Mouse (Mus musculus): ENCODE measurements at regions not wholly inside any gene's neighbourhood (a gene's known extent, or its start where the extent isn't known, plus 50 kb on each side); places are given as distances from the start of the nearest gene placed in this dataset.

GRCm38 (mm10) chr10:15592161-15592560 is 874.1 kb upstream of the Gje1 start:
- DNase-seq = peak; percentile 50

- no peak for DNase-seq
Observed at GRCm38 (mm10) chr10:15586081-15586480, 868.1 kb upstream of the Gje1 start.

DNA sequence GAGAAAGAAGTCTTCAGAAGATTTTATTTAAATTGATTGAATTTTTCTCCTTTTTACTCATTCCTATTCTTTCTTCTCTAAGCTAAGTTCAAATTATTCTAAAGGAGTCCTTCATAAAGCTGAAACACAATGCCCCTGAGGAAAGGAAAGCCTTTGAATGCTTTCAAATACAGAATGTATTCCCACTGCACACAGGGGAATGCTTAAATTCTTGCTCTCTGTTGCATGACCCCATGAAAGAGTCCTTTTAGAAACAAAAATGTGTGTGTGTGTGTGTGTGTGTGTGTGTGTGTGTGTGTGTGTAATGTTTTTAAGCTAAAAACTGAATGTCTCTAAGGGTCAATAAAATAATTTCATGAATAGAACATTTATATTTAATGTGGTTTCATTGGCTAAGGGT is 846.1 kb upstream of the Gje1 start:
- peak; percentile 51 for DNase-seq

DNA sequence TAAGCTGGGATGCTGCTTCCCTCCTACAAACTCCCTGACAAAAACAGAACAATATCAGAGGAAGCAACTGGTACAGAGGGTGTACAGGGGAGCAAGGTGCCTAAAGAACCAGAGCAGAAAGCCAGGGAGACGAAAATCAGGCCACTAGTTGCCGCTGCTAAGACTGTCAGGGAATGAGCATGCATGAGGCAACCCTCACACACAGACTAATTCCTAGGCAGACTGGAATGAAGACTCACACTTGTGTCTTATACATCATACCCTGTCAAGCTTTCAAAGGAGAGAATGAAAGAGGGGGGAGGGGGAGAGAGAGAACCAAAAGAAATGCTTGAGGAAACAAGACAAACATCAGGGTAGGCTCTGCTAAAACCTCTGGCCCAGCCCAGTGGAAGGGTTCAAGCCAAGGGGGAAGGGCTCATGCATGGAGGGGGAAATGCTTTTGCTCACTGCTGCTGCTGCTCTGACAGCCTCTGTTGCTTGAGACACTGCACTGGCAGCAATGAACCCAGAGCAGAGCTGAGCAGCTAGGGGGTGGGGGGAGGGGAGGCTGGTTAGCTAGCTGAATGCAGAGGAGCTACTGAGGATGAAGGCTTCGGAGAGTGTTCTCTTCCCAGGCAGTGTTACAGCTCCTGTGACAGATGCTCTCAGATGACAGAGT is 835.5 kb upstream of the Gje1 start:
- DNase-seq = peak; percentile 35

DNA sequence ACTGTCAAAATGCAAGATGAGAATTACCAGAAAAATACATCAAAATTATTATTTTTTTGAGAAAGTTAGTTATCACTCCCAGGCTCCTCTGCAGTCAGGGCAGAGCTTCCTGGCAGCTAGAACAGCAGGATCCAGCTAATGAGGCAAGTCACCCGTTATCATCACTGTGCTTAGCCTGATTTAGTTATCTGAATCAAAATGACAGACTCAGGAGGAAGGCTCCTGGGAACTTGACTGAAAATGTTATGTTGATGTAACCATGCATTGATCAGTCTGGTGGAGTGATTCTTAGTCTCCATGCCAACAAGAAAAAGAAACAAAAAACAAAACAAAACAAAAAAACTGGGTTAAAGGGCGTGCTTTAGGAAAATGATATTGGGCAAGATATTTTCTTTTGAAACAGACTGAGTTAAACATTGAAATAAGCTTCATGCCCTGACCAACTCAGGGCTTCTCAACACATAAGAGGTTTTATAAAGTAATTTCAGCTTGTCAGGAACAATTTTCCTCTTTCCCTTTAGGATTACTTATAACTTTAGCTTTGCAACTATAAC is 823.9 kb upstream of the Gje1 start:
- DNase-seq = no peak

- DNase-seq = no peak
Observed at GRCm38 (mm10) chr10:15540780-15541426, 822.9 kb upstream of the Gje1 start.

DNA sequence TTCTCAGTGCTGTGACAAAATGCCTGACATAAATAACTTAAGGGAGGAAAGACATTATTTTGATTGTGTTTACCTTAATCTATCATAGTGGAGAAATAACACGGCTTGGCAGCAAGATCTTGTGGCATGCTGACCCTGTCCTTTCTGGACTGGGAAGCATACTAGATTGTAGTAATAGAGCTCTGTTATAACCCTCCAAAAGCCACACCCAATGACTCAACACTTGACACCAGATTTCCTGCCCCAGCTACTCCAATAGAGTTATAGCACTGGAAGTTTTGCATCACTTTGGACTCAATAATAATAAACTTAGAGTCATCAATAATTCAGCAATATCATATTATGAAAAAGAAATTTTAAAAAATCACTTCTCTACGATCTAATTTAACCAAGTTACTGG is 818.0 kb upstream of the Gje1 start:
- DNase-seq = no peak

GRCm38 (mm10) chr10:15487367-15487766 is 769.4 kb upstream of the Gje1 start:
- DNase-seq = no peak

DNA sequence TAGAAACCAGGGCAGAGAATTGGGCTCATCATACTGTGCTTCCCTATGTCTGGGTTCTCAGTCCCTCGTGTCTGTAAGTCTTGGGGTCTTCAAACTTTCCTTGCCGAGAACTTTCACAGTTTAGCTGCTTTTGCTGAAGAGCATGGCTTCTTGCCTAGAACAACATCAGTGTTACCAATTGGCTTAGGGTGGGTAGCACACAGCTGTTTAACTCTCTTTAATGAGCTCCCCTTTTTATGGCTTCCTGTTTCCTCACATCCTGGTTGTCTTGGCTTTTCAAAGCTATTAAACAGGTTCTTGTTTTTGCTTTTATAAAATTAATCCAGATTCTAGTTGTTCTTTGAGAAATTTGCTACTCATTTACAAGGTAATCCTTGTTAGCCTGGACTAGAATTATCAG is 725.3 kb upstream of the Gje1 start:
- DNase-seq = no peak

- DNase-seq = no peak
Observed at GRCm38 (mm10) chr10:15441216-15441615, 723.2 kb upstream of the Gje1 start.

- DNase-seq = no peak
Observed at GRCm38 (mm10) chr10:15426746-15427145, 708.7 kb upstream of the Gje1 start.

DNA sequence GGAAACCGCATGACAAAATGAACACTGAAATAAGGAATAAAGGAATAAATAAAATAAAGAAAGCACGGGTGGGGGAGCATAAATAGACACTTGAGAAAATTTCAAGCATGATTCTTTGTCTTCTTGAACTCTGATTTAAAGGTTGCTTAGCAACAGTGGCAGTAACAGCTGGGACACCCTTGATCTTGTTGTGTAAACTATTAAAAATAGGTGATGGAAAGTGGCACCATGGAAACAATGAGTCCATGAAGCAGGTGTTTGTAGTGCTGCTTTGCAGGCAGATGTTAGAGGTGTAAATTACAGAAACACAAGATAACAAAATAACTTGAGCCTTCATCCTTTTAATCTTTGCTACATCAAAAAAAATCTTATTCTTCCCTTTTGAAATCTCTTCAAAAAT is 688.2 kb upstream of the Gje1 start:
- DNase-seq = peak; percentile 14

DNA sequence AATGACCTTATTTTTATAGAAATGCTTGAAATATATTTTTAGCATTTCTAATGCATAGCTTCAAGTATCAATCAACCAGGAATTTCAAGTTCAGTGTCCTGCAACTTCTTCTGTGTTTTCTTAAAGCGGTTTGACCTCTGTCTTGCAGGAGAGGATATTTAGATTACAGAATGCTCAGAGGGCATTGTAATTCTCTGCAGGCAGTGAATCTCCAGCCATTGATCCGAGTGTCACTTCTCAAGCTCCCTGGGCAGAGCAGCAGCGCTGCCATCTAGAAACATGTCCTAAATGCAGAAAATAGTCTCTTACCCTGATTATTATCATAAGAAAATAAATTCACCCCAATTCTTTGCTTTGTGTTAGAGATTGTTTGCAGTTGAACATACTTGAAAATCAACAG is 687.7 kb upstream of the Gje1 start:
- peak; percentile 7 for DNase-seq

DNA sequence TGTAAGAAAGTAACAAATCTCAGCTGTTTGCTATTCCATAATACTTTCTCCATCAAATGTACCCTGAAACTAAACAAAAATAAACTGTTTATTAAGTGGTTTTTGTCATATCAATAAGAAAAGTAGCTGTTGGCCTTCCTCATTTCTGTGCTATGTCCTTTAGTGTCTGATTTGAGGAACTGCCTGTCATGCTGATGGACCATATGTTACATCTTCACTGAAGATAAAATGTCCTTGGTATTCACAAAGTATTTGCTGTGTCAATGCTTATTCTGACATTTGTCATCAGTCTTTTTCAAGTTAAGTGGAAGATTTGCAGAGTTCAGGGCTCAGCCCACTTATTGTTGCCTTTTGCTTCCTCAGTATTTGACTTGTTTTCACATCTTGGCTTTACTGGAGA is 682.0 kb upstream of the Gje1 start:
- DNase-seq = no peak

GRCm38 (mm10) chr10:15397114-15397513 is 679.1 kb upstream of the Gje1 start:
- no peak for DNase-seq

DNA sequence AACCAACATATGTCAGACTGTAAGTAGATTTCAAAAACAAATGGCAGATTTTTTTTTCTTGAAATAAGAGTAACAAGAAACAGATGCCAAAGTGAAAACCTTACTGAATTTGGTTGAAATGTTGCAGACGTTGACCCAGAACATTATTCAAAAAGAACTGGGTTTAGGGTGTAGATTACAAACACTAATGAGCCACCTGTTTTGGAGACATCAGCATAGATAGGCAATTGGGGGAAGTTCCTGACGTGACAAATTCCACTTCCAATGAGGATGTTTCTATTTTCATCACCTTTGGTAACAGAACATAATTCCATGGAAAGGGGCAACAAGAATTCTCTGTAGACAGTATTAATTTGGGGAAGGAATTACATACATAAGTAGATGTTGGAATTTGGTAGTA is 677.3 kb upstream of the Gje1 start:
- no peak for DNase-seq

DNA sequence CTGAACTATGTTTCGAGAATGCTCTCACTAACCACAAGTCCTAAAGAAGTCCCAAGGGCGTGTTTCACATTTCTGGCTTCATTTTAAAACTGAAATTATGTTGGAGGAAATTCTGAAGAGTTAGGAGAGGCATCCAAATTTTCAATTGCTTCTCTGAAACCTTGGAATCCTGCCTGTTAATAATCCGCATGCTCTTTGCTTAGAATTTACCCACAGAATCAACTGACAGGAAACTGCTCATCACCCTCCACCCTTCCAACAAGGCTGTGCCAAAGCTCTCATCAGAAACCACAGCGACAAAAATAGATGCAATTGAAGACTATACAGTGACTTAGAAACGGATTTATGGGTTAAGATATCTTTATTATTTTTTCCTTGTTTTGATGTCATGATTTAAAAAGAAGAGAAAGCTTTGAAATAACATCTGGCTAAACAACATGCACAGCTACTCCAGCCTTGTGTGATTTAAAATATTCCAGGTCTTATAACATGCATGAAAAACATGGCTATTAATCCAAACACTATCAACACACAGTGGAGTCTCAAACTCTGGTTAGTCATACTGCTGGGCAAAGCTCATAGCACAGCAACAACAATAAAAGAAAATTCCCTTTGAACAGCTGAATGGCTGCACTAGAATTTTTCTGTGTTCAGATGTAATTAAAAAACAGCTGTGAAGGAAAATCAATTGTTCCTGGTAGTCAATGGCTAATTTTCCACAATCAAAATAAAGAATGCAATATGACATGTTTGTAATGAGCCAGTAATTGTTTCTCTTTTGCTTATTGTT is 674.2 kb upstream of the Gje1 start:
- no peak for DNase-seq

GRCm38 (mm10) chr10:15373571-15373970 is 655.6 kb upstream of the Gje1 start:
- DNase-seq = no peak

All from embryo, embryonic 11 days (tissue).